Mouse (Mus musculus) lung, adult 2 months (tissue): Measurements from ENCODE around the gene Engase.

Experiments
- CTCF ChIP-seq: fragments of 200-500 bp; IDR thresholded peaks from 2 replicates; pipeline ENCODE4 v1.5.1; 2011; ENCODE audit warnings: mild to moderate bottlenecking, low read length, control low read depth; ENCODE audit not compliant: insufficient read depth
- POLR2A ChIP-seq: fragments of 200-500 bp; IDR thresholded peaks from 2 replicates; pipeline ENCODE4 v1.6.1; 2011; ENCODE audit warnings: low read depth, mild to moderate bottlenecking, control low read depth, low read length, borderline replicate concordance; ENCODE audit errors: extremely low read depth

DNA sequence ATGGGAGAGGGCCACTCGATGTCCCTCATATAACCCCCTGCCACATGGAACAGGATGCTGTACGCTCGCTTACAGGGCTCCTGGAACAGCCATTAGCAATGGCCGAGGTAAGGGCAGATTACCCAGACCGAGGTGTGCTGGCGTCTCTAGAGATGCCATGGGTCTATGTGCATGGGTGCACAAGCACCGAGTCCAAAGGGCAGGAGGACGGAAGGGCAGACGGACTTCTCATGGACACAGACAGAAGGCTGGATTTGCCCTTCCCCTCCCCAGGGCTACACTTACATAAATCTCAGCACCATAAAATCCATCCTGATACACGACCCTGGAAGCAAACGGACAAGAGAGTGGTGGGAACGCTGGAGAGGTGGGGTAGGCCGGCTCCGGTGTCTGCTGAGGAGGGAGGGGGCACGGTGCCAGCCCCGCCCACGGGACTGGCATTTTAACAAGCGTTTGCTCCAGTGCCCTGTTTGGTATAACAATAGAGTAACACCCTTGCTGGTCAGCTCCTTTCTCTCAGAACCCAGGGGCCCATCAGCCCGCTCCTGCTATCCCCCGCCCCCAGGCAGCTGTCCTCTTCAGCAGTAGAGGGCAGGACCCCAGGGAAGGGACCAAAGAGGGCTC lies 19.5 kb downstream of the Engase start:
- TF ChIP-seq CTCF (no peak), POLR2A (no peak)
